Mouse (Mus musculus) left cerebral cortex, postnatal 4 days (tissue): ENCODE results near the gene Osgep. TPM values are rescaled to one million over a fixed set of nuclear protein-coding genes. Genes with fewer than 3 reads are reported as not detected.
"Not testable (repeated sequence)": the region's sequence is repeated elsewhere in the genome, so short reads cannot be mapped to it uniquely, and the experiment has no call there.

Experiments
- DNase-seq: peaks from one replicate; pipeline ENCODE4 v3.0.0-alpha.2; 2022
- intact Hi-C: fragments of 180-260 bp; cut with DNase I; formaldehyde crosslinking; loops from one replicate; pipeline ENCODE4 v1.15.1; 2025
- total RNA-seq, 2 experiments: library from RNA; stranded (reverse); gene quantifications; 2 replicates each; pipeline ENCODE4 v1.2.3; 2021

Gene Osgep
- total RNA-seq, 2 experiments from 2014 or later = 37.8 to 40.1 TPM

DNA sequence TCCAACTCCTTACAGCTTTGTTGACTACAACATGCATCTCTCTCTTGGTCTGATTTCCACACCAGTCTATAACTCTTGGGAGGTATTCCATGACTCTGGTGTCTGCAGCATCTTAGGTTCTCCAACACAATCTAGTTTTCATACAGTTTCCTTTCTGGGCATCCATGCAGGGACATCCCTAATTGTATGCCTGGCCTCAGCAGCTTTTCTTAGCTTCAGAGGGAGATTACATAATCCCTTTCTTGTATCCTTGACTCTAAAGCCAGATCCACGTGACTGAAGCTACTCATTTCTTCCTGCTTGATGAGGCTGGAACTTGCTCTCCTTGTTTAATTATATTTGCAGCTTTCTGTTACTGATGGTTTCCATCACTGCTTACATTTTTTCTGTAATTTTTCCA, 12.0 kb upstream of the Osgep start:
- DNase-seq = no peak
- intact Hi-C loops = no loop called here

DNA sequence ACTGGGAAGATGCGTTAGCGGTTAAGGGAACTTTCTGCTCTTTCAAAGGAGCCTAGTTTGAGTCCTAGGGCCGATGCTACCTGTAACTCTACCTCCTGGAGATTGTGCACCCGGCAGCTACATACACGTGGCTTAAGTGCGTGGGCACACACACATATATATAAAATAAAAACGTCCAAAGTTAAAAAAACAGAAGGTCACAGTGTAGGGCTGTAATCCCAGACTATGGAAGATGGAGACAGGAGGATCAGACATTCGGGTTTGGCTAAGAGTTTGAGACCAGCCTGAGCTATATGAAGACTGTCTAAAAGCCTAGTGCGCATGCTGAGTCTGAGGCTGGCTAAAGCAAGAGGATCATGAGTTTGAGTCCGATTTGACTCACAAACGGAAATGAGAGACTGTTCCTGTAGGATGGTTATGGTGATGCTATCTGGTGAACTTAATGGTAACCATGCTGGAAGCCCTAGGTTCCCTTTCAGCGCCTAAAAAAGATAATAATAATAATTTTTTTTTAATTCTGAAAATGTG, 6.9 kb upstream of the Osgep start:
- no peak for DNase-seq
- intact Hi-C loops = loop anchor here (5.0 kb wide), 1 partner anchor 131 kb away; no protein-coding TSS in a partner anchor

DNA sequence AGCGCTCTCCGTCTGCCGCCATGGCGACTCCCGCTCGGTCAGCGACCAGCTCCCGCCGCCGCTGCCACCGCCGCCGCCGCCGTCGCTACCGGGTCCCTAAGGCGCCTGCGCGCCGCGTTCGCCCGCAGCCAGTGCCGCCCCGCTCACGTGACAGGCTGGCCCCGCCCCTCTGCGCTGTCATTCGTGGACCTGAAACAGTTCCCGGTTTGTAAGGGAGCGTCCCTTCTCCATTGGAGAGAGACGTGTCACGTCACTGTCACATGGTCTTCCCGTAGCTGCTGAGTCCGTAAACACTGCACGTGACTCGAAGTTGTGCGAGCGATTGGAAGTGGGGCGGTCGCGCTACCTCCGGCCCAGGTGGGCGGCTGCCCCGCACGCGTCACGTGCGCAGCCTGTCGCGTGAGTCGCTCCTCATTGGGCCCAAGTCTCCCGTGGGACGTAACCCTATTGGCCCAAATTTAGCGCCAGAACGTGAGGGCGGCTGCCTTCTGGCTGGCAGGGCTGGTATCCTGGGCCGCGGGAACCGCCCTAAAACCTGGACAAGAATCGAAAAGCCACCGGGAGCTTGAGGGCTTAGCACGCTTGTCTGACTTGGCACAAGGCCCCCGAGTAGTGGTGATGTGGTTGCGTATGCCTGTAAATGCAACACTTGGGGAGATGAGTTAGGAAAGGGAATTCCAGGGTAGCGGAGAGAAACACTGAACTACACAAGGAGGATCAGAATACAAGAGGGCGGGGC, 6.2 kb upstream of the Osgep start, which contains the start of the genes Pip4p1 and Pnp:
Pip4p1 (minus strand) TSS at position 103 of the 739 bp plus-strand sequence.
Pnp (plus strand) TSS at position 329 of the 739 bp plus-strand sequence.
- DNase-seq = peak; percentile 98
- intact Hi-C loops = loop anchor here (5.0 kb wide), 1 partner anchor 131 kb away; no protein-coding TSS in a partner anchor

DNA sequence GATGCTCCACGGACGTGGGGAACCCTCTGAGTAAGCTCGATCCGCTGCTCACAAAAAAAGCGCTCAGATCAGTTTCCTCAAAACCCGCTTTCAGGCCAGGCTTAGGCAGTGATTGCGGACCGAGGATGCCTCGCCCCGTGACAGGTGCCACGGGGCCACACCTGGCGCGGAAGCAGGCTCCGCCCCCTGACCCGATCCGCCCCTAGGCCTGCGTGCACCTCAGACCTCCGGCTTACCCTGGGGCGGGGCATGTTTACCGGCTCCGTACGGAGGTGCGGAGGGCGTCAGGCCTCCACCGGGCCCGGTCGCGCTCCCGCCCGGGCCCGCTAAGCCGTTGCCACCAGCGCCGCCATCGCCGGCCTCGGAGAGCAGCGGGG, 5.7 kb upstream of the Osgep start:
- intact Hi-C loops = loop anchor here (5.0 kb wide), 1 partner anchor 132 kb away; no protein-coding TSS in a partner anchor
- DNase-seq = peak; percentile 50

DNA sequence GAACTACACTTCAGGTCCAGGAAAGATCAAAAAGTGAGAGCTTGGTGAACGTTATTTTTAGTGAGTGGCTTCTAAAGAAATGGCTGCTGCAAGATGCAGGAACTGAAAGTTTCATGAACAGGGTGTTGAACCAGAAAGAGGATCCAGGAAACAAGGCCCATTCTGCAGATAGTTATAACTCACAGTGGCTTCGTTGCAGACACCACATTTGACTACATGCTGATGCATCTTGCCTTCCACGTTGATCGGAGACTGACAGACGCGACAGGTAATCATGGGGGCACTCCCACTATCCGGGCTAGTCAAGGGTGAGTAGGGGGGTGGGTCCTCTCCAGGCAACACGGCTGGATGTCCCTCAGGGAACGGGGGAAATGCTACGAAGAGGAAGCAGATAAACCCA, 5.3 kb upstream of the Osgep start:
- DNase-seq = no peak
- intact Hi-C loops = loop anchor here (5.0 to 10.0 kb wide), 2 partner anchors 125 to 132 kb away; partner anchors contain the start of genes Ccnb1ip1 and Parp2

DNA sequence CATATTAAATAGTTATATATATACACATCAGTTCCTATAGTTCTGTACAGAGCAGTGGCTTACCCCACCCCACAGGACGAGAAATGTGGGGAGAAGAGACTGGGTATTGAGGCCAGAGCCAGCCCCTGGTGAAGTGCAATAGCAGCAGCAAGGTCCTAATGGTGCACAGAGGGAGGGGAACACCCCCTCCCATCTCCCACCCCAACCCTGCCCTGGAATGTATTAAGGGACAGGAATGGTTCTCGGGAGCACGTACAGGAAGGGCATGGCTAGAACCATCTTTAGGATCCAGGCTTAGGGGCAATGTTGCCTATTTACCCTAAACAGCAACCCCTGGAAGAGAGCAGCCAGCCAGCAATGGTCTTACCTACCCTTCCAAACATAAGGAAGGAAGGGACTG, 2.7 kb upstream of the Osgep start:
- intact Hi-C loops = loop anchor here (10.0 kb wide), 1 partner anchor 123 kb away; the partner anchor contains the start of genes Ccnb1ip1 and Parp2

DNA sequence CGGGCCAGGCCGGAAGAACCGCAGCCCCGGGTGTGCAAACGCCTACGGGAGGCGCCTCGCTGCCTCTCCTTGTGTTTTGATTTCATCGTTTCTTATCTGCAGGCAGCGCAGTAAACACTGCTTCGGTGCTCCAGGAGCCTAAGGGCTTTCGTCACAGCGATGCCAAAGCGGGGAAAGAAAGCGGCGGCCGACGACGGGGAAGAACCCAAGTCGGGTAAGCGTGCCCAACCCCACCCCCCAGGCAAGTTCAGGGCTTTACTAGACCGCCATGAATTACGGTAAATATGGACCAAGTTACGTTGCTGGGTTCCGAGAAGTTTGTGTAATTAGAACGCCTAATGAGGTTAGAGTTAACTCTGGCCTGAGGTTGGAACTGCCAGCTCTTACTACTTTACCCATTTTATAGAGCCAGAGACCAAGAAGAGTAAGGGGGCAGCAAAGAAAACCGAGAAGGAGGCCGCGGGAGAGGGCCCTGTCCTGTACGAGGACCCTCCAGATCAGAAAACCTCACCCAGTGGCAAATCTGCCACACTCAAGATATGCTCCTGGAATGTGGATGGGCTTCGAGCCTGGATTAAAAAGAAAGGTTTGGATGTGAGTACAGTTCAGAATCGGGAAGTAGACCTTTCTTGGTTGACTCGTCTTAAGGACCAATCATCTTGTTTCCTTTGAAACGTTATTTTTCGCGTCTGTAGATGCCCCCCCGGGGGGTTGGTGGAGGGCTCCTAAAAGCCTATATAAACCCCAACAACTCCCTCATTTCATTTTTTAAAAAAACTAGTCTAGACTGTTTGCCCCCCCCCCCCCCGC, 623 bp upstream of the Osgep start:
- DNase-seq = no peak
- intact Hi-C loops = loop anchor here (10.0 kb wide), 1 partner anchor 121 kb away; the partner anchor contains the start of genes Ccnb1ip1 and Parp2

More for the DNA sequence above, 2.7 kb upstream of the Osgep start:
- DNase-seq = no peak

DNA sequence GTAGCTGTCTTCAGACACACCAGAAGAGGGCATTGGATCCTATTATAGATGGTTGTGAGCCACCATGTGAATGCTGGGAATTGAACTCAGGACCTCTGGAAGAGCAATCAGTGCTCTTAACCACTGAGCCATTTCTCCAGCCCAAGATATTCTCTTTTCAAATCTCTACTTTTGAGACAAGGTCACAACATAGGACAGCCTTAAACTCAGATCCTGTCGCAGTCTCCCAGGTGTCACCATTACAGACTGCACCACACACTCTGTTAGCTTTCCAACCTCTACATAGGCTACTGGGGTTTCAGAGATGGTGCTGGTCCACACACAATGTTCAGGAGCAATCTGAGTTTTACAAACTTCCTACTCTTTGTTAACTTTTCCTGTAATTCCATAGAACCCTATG, 1.3 kb downstream of the Osgep start:
- intact Hi-C loops = loop anchor here (10.0 kb wide), 1 partner anchor 119 kb away; the partner anchor contains the start of genes Ccnb1ip1 and Parp2
- not testable (repeated sequence) for DNase-seq

DNA sequence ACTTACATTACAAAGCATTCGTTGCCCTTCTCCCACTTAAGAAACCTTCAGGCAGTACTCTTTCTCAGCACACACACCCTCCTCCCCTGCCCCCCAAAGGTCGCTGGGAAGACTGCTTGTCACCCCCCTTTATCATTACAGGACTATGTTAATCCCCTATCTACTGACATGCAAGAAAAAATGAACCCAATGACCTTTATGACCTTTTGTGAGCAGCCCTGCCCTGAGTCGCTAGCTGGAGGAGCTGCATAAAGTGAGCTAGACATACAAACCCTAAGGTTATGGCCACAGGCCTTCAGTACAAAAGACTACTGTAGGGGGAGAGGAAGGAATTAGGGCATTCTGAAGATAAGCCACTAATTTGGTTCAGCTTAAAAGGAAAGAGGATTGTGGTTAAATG, 13.3 kb downstream of the Osgep start:
- no peak for DNase-seq
- intact Hi-C loops = no loop called here

DNA sequence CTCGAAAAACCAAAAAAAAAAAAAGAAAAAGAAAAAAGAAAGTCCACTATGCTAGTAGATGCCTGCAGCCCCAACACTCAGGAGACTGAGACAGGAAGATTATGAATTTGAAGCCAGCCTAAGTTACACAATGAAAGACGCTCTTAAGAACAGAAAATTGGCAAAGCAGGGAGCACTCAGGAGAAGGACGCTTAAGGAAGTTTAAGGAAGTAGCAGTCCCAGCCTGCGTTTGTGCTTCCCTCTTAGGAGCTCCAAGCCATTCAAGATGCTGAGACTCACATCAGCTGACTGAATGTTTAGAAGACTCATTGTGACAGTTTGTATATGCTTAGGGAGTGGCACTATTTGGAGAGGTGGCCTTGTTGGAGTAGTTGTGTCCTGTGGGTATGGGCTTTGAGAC, 16.6 kb downstream of the Osgep start:
- DNase-seq = no peak
- intact Hi-C loops = no loop called here

DNA sequence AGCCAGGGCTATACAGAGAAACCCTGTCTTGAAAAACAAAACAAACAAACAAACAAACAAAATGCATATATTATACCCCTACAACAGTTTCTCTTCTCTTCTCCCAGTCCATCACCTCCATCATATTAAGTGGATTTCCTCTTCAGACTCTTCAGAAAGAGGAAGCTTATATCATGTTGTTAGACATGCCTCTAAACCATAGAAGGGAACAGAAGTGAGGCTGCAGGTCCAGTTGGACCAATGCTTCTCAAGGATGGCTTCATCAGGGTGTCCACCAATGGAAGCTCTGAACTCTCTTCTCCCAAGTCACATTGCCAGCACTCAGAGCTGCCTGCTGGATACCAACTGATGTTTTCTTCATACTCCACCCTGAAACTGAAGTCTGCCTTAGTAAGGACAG, 19.4 kb downstream of the Osgep start:
- intact Hi-C loops, DNase-seq: not testable (repeated sequence)

DNA sequence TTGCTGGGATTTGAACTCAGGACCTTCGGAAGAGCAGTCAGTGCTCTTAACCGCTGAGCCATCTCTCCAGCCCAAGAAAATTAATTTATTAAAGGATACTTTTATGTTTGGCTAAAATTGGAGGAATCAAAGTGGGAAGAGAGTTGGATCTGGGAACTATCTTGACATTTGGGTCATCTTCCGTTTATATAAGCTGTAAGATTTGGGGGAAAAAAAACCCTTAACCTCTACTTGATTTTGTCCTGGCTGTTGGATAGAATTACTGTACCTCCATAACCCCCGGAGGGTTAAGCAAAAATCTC, 19.9 kb downstream of the Osgep start:
- DNase-seq = no peak
- intact Hi-C loops = no loop called here

DNA sequence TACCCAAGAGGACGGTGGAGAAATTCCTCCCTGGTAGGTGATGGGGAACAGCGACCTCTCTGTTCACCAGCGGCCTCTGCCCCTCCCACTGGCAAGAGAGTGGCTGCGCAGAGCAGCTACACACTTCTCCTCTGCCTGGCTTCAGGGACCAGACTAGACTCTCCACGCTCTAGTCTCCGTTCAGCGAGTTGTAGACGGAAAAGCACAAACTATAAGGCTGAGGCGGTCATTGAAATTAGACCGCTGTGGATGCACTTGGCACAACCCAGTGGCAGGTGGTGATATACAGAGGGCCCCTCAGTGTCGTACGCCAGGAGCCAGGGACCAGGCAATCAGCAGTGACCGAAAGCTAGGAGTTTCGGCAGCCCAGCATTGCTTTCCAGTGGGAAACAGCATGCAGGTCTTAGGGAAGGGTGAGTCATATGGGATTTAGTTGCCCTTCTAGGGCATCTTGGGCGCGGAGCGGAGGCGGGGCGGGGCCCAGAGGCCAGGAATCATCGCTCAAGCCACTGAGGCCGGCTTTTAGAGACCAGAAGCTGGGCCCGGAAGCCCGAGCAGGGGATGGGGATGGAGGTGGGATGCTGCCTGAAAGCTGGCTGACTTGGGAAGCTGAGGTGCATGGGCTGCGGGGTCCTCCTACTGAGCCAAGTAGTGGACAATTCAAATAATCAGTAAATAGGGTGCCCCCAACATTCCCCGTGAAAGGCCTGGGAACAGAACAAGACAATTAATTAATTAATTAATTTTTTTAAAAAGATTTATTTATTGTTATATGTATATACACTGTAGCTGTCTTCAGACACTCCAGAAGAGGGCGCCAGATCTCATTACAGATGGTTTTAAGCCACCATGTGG, 20.5 kb downstream of the Osgep start:
- intact Hi-C loops = no loop called here
- peak; percentile 49 for DNase-seq

DNA sequence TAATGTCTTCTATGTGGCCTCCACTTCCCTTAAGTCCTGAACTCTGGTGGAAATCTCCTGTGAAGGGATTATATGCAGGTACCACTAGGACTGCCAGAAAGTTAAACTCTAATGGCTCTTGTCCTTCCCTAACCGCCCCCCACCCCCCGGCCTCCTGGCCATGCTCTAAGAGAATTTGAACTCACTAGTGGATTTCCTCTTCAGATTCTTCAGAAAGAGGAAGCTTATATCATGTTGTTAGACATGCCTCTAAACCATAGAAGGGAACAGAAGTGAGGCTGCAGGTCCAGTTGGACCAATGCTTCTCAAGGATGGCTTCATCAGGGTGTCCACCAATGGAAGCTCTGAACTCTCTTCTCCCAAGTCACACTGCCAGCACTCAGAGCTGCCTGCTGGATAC, 26.7 kb downstream of the Osgep start:
- DNase-seq, intact Hi-C loops: not testable (repeated sequence)

DNA sequence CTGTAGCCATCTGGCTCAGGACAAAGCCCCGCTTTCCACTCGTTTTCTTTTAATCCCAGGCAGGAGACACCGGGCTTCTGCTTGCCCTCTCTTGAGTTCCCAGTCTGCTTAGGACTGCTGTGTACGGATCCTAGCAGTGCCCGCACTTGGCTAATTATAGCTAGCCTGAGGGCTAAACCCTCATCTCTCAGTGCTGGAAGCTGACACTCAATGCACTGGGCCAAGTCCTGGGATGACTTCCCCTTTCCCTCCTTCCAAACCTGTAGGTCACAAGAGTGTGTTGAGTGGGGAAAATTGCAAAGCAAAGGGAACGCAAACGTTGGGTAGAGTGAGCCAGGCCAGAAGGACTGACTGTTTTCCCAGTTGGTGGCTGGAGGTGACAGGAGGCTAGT, 27.3 kb downstream of the Osgep start, which contains the start of gene Klhl33:
Klhl33 (minus strand) TSS at position 134 of the 392 bp plus-strand sequence.
- DNase-seq = peak; percentile 3
- intact Hi-C loops = no loop called here

DNA sequence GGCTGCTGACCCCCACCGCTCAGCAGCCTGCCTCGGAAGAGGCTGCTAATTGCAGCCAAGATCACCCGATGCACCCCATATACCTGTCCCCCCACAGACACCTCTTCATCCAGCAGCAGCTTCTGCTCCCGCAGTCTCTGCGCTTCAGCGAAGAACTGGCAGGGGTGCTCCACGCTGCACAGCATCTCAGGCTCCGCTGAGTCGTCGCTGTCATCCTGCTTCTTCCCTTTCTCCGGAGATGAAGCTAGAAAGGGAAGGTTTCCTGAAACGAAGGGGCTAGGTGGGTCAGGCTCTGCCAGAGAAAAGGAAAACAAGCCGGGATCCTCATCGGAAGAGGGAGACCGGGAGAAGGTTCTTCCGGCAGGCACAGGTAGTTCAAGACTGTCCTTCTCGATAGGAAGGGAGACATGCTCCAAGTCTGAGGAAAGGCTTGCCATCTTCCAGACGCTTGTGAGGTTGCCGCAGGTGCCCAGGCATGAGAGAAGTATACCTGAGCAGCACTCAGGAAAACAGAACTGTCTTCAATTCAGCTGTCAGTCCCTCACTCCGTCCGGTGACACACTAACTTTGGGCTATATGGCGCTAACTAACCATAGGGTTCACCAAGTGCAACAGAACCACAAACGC, 27.8 kb downstream of the Osgep start:
- peak; percentile 6 for DNase-seq
- intact Hi-C loops = no loop called here

DNA sequence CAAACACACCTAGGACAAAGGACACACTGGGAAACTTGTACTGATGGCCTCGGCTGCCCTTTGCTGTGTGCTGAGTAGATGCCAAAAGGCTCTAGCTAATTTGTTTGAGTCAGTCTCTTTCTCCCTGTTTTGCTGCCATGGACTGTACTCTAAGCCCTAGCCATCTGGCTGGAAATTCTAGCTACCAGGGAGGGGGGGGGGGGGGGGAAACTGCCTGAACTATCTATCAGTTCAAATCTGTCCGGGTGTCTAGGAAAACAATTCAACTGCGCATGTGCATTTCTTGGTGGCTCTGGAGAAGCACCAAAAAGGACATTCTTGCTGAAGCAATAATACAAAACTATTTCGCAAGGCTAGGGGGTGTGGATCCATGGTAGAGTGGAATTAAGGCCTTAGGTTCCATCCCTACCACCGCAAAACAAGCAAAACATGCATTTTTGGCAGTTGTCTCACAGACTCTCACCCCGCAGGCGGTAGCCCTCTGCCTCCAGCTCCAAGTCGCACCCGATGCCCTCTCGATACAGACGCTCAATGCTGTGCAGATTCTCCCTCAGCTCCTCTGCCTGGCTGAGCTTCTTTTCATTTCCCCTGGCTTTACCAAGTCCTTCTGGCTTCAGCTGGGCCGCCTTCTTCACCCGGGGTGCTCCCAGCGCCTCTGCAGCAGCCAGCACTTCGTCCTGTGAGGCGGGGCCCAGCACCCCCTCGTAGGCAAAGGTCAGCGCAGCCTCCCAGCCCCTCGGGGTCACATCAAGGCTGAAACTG, 28.5 kb downstream of the Osgep start:
- intact Hi-C loops = no loop called here
- peak; percentile 13 for DNase-seq

DNA sequence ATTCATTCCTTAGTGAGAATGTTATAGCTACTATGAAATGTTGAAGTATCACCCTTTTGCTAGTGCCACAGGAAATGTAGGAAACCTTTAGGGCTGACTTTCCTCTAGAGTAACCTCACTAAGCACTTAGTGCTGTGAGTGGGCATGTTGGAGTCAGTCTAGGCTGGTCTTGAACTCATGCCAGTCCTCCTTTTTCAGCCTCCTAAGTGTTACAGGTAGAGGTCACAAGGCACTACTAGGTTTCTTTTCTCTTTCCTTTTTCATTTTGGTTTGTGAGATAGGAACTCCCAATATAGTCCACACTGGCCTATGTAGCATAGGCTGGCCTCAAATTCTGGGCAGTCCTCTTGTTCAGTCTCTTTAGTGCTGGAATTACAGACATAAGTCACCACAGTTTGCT, 29.3 kb downstream of the Osgep start:
- DNase-seq = no peak
- intact Hi-C loops = no loop called here
